Mouse (Mus musculus): ENCODE measurements at regions not wholly inside any gene's neighbourhood (a gene's known extent, or its start where the extent isn't known, plus 50 kb on each side); places are given as distances from the start of the nearest gene placed in this dataset.

- no peak for TF ChIP-seq CTCF (IDR thresholded peaks at IDR 0.05; ENCODE audit: low read depth)
- TF ChIP-seq EP300 (IDR thresholded peaks at IDR 0.05; ENCODE audit: low read depth): no peak
These were observed 55.5 kb upstream of the Prickle1 start for GRCm38 (mm10) chr15:93650981-93651757.
